Mouse (Mus musculus): ENCODE results near the gene Dera. TPM values are rescaled to one million over a fixed set of nuclear protein-coding genes. Genes with fewer than 3 reads are reported as not detected.
A peak's percentile ranks its signal among the peaks of the same experiment; 100 is the strongest.
"Not testable (repeated sequence)": the region's sequence is repeated elsewhere in the genome, so short reads cannot be mapped to it uniquely, and the experiment has no call there.

The Dera gene
- total RNA-seq (2021): 1 to 10 TPM; 1.9 to 3.9 TPM
- long read RNA-seq, experiment 1, partial matches to known transcripts: 0 of 1 reads
- long read RNA-seq, experiment 1, other reads (novel, unspliced or antisense): 1 of 1 reads
- long read RNA-seq, experiment 2, partial matches to known transcripts: 0 of 3 reads
- long read RNA-seq, experiment 2, other reads (novel, unspliced or antisense): 1 of 3 reads

GRCm38 (mm10) chr6:137754056-137754856 is at the start of gene Dera:
Gene Dera (plus strand): TSS chr6:137754546.
- DNase-seq (ENCODE audit: low spot score in 2 of 2): peak; percentile 32 to 49

DNA sequence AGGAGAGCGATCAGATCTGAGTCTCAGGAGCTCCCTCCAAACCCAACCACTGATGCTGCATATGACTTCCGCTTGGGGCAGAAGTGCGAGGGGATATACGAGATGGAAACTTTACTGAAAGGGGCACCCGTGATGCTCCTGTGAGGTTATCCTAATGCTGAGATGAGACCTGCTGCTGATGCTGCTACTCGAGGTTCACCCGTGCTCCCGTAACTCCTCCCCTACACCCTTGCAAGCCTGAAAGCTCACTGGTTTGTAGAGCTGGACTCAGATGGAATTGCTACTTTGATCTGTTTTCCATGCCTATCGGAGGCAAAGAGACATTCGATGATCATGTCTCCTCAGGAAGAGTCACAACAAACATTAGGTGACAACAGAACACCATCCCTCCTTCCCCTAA is 48.1 kb upstream of the Dera start:
- no peak for DNase-seq (ENCODE audit: low spot score in 2 of 2)

GRCm38 (mm10) chr6:137708726-137709405 is 45.5 kb upstream of the Dera start:
- not testable (repeated sequence) for DNase-seq (ENCODE audit: low spot score in 2 of 2)

DNA sequence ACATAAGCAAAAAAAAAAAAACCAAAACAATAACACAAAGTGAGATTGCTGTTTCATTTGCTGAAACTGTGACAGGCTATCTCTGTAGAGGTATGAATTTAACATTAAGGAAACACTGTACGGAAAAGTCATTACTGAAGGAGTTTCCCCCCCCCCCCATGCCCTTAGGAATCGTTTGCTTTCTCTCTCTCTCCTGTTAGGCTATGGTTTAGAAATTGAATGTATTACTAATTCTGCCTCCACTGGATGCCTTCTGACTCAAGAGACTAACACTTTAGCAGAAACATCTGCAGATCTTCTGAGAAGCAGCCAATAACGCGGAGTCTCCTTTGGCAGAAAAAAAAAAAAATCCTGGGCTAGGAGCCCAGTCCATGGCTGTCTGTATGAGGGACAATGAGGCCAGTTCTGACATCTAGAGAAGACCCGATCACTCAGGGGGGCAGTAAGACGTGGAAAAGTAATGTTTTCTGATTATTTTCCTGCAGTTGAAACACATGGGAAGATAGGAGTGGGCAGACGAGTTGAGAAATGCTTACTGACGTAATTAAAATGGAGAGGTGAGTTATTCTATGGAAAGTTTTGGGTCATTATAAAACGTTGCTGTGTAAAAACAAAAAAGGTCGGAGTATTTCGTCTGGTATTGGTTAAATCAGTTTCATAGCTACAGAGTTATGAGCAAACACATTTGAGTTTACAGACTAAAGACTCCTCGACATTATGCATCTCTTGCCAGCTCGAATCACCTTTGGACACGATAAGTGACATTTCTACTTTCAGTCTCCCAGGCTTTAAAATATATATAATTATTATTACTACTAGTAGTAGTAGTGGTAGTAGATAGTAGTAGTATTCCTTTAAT is 43.9 kb upstream of the Dera start:
- DNase-seq (ENCODE audit: low spot score in 2 of 2): no peak

DNA sequence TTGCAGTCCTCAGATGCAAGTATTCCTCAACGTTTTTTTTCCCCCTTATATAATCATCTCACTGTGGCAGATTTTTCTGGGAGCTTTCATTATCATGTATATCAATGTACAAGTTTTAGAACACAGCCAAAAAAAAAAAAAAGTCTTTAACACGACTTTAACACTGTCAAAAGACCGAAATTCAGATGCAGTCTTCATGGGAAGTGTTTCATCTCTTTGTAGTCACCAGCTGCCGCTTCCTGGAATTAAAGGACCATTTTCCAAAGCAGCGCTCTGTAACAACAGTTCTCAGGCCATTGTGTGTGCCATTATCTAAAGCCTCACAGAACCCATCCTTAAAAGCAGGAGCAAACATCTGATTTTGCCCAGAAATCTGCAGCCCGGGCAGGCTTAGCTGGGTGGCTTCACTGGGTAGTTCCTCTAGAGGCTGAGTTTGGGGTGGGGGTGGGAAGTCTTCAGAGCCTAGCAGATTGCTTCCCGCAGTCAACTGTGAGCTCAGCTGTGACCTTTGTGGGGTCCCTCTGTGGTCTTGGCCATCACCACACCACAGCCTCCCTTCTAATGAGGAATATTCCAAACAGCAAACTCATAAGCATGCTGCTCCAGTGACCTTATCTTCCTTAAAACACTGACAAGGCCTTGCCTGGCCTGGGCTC is 41.6 kb upstream of the Dera start:
- DNase-seq (ENCODE audit: low spot score in 2 of 2): no peak

GRCm38 (mm10) chr6:137713310-137713664 is 41.1 kb upstream of the Dera start:
- DNase-seq (ENCODE audit: low spot score in 2 of 2): no peak

GRCm38 (mm10) chr6:137716802-137717201 is 37.5 kb upstream of the Dera start:
- DNase-seq (ENCODE audit: low spot score in 2 of 2): no peak

DNA sequence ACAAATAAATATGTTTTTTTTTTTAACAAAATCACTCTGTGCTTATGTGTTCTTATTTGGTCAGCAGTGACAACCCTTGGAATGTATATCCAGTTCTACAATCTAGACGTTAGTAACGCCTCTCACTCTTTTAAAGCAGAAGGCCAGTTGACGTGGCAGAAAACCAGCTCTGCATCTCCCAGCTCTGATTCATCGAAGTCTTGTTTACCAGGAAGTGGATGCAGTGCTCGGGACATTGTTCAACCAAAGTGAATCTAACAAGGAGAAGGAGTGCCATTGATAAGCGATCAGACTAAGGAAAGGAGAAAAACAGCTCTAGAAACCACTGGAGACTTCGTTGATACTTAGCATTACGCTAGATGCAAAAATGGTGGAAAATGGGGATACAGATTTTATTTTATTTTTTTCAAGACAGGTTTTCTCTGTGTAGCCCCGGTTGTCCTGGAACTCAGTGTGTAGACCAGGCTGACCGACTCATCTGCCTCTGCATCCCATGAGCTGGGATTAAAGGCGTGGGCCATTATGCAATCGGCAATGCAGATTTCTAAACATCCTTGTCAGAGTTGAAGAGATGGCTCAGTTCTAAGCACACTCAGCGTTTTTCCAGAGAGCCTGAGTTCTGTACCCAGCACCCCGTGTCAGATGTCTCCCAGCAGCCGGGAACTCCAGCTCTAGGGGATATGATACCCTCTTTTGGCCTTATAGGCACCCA is 32.0 kb upstream of the Dera start:
- no peak for DNase-seq (ENCODE audit: low spot score in 2 of 2)

- DNase-seq (ENCODE audit: low spot score in 2 of 2): peak in 1 of 2 experiments; percentile 40
These were observed 30.4 kb upstream of the Dera start for GRCm38 (mm10) chr6:137723898-137724297.

GRCm38 (mm10) chr6:137734460-137734845 is 19.9 kb upstream of the Dera start:
- no peak for DNase-seq (ENCODE audit: low spot score in 2 of 2)

- DNase-seq (ENCODE audit: low spot score in 2 of 2): peak; percentile 93 to 96
These were observed 19.3 kb upstream of the Dera start, which contains the start of gene Strap for GRCm38 (mm10) chr6:137734846-137735609. Gene Strap (plus strand): TSS chr6:137735078.

DNA sequence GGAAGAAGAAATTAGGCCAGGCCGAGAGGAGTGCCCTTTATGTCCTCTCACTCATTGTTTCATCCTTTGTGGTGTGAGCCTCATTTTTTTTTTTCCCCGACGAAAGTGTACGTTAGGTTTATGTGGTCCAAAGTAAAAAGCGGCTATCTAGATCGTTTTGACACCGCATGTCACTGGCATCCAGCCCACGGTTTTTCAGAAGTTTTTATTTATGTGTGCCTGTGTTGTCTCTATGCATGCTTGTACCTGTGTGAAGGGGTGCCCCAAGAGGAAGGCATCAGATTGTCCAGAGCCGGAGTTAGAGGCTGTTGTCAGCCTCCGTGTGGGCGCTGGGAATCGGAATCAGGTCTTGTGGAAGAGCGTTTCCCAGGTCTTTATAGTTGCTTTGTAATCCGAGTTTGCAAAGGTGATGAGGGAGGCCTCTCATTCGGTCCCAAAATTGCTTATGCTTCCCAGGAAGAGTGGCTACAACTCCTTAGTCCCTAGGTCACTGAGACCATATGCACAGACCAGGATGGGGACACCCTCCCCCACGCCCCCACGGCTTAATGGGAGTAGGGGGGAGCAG is 18.6 kb upstream of the Dera start:
- no peak for DNase-seq (ENCODE audit: low spot score in 2 of 2)

DNA sequence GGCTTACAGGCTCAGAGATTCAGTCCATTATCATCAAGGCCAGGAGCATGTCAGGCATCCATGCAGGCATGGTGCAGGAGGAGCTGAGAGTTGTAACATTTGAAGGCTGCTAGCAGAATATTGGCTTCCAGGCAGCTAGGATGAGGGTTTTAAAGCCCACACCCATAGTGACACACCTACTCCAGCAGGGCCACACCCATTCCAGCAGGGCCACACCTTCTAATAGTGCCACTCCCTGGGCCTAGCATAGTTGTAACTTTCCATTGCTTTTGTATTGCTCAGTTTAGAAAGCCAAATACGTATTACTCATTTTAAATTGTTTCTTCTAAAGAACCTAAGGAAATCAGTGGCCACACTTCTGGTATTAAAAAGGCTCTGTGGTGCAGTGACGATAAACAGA is 13.4 kb upstream of the Dera start:
- no peak for DNase-seq (ENCODE audit: low spot score in 2 of 2)

DNA sequence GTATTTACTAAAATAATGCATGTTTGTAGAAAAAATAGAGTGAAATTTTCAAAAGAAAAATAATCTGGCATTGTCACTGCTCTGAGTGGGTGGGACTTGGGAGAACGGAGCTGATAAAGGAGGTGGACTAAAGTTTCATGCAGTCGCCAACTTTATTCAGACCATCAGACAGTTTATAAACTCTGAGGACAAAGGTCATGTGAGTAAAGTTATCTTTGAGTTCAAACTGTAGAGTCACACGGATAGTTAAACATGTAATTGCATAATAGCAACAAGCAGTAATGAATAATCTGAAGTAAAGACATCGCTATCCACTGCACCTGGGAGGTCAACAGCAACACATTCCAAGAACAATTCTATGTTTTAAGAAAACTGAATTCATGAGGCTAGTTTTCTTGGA is 9.6 kb upstream of the Dera start:
- DNase-seq (ENCODE audit: low spot score in 2 of 2): no peak

DNA sequence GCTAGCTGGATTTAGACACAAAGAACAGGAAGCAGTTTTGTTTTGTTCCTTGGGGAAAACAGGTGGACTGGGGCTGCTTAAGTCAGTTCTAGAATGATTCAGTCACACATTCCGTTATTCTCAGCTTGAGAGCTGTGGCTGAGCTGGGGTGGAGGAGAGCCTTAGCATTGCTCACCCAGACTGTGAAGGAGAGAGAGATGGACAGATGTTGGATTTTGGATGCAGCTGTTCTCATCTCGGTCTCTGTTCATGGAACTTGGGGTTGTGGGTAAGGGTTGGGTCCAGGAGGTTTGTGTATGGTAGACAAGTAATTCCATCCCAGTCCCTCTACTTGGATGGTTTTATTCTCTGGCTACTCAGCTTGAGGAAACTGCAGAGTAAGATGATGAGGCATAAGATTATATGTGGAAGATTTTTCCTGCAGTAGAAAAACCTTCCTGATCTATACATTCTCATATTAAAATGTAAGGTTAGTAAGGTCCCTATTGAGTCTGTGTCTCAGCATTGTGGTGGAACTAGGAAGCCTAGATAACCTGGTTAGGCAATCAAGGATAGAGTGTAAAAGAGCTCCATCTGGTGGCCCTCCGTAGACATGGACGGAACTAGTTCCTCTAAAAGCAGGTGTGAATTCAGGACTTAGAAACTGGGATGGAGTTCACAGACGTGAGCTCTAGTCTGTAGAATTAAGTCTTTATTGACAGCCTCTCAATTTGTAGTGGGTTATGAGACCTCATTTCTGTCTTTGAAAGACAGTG is 7.0 kb upstream of the Dera start:
- DNase-seq (ENCODE audit: low spot score in 2 of 2): no peak

DNA sequence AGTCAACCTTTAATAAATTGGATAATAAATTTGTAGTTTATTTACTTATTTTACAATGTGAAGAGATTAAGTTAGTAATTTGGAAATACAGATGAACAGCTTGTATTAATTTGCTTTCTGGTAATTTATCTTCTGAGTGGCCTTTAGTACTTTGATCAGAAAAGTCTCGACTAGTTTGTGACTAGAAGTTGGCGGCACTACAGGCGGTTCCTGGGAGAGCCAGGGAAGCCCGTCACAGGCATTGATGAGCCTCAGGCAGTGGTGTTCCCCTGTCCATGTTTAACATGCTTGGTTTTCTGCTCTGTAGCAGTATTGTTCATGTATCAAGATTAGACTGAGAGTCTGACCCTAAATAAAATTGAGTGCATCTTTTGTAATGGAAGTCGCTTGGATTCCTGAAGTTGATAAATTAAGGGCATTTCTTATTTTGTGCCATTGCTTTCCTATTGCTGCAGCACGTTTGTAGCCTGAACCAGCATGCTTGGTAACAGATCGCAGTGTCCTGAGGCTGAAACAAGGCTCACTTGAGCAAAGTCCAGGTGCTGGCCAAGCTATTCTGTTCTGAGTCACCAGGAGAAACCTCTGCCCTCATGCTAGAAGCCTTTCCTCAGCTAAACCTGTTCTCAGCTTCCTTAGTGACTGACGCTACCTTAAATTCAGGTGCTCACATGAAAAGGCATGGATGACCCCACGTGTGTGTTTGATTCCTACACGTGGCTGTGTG is 2.6 kb upstream of the Dera start:
- no peak for DNase-seq (ENCODE audit: low spot score in 2 of 2)

- no peak for DNase-seq (ENCODE audit: low spot score in 2 of 2)
These were observed 2.1 kb upstream of the Dera start for GRCm38 (mm10) chr6:137752275-137752655.

- DNase-seq (ENCODE audit: low spot score in 2 of 2): no peak
These were observed 499 bp downstream of the Dera start for GRCm38 (mm10) chr6:137754857-137755232.
